Mouse (Mus musculus): ENCODE measurements at regions not wholly inside any gene's neighbourhood (a gene's known extent, or its start where the extent isn't known, plus 50 kb on each side); places are given as distances from the start of the nearest gene placed in this dataset.

DNA sequence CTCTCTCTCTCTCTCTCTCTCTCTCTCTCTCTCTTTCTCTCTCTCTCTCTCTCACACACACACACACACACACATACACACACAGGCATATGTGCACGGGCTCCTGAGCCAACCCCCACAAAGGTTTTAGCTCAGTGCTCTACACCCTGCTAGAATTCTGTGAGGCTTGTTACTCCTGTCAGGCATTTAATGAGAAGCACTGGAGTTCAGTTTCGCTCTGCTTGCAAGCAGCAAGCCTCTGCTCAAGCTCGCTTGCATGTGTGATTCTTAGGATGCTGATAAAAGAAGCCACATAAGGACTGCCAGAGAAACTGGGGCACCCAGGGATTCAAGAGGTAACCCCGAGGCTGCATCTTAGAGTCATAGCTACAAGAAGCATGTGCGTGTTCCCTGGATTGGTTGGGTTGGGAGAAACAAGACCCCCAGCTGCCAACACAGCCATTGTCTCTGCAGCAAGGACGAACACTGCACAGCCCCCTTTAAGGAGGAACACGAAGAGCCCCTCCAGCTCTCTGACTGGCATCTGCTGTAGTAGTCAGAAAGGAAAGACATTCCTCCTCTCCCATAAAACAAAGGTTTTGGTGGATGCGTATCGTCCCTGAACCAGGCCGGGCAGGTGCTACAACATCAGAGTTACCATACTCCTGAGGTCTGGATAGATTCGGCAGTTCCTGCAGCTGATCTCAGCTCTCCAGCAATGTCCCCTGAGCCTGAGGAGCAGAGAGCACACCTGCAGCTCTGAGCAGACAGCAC, 62.4 kb upstream of the Cdh4 start:
- no peak overlapping the region for H3K4me3 ChIP-seq (ENCODE audit: control insufficient read depth, low read depth, low read length)
- no peak for TF ChIP-seq POLR2A (IDR thresholded peaks at IDR 0.05; ENCODE audit: control insufficient read depth, low read depth, low read length)
- H3K27me3 ChIP-seq (ENCODE audit: control insufficient read depth, insufficient read depth, low read length) = no peaks in the 10 kb centered on the region
- no peaks in the 10 kb centered on the region for H3K36me3 ChIP-seq (ENCODE audit: control insufficient read depth, insufficient read depth, low read length)
- no peak overlapping the region for H3K27ac ChIP-seq (ENCODE audit: control insufficient read depth, insufficient read depth, low read depth, low read length)
- H3K4me1 ChIP-seq (ENCODE audit: control insufficient read depth, insufficient read depth, low read length) = no peaks in the 10 kb centered on the region

- no peak overlapping the region for H3K27ac ChIP-seq (ENCODE audit: control insufficient read depth, insufficient read depth, low read depth, low read length)
- TF ChIP-seq CTCF (IDR thresholded peaks at IDR 0.05; ENCODE audit: control insufficient read depth, insufficient read depth, insufficient replicate concordance, low read depth, low read length) (no peak), POLR2A (IDR thresholded peaks at IDR 0.05; ENCODE audit: control insufficient read depth, low read depth, low read length) (no peak)
- H3K36me3 ChIP-seq (ENCODE audit: control insufficient read depth, insufficient read depth, low read length) = no peaks in the 10 kb centered on the region
- no peaks in the 10 kb centered on the region for H3K27me3 ChIP-seq (ENCODE audit: control insufficient read depth, insufficient read depth, low read length)
- no peak overlapping the region for H3K4me3 ChIP-seq (ENCODE audit: control insufficient read depth, low read depth, low read length)
- no peaks in the 10 kb centered on the region for H3K4me1 ChIP-seq (ENCODE audit: control insufficient read depth, insufficient read depth, low read length)
Measured at GRCm38 (mm10) chr2:179380444-179380705, 61.9 kb upstream of the Cdh4 start.

DNA sequence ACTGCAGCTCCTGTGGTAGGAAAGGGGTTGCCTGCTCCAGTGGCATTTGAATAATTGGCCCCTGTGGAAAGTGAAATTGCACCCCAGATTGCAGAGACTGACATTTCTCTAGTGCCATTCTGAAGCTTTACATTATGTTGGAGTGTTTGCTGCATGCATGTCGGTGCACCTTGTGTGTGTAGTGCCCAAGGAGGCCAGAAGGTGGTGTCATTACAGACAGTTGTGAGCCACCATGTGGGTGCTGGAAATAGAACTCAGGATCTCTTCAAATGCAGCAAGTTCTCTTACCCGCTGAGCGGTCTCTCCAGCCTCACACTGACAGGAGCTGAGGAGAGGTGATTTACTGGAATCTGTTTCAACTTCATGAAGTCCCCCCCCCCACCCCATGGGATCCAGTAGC, 60.3 kb upstream of the Cdh4 start:
- Histone ChIP-seq H3K4me3 (ENCODE audit: control insufficient read depth, low read depth, low read length) (no peak overlapping the region), H3K4me1 (ENCODE audit: control insufficient read depth, insufficient read depth, low read length) (no peaks in the 10 kb centered on the region), H3K36me3 (ENCODE audit: control insufficient read depth, insufficient read depth, low read length) (no peaks in the 10 kb centered on the region), H3K27me3 (ENCODE audit: control insufficient read depth, insufficient read depth, low read length) (no peaks in the 10 kb centered on the region), H3K27ac (ENCODE audit: control insufficient read depth, insufficient read depth, low read depth, low read length) (no peak overlapping the region)
- TF ChIP-seq CTCF (IDR thresholded peaks at IDR 0.05; ENCODE audit: control insufficient read depth, insufficient read depth, insufficient replicate concordance, low read depth, low read length) (no peak), POLR2A (IDR thresholded peaks at IDR 0.05; ENCODE audit: control insufficient read depth, low read depth, low read length) (no peak)

GRCm38 (mm10) chr2:179382594-179382993, 59.6 kb upstream of the Cdh4 start:
- TF ChIP-seq POLR2A (IDR thresholded peaks at IDR 0.05; ENCODE audit: control insufficient read depth, low read depth, low read length) (no peak), CTCF (IDR thresholded peaks at IDR 0.05; ENCODE audit: control insufficient read depth, insufficient read depth, insufficient replicate concordance, low read depth, low read length) (no peak)
- Histone ChIP-seq H3K27ac (ENCODE audit: control insufficient read depth, insufficient read depth, low read depth, low read length) (no peak overlapping the region), H3K36me3 (ENCODE audit: control insufficient read depth, insufficient read depth, low read length) (no peaks in the 10 kb centered on the region), H3K27me3 (ENCODE audit: control insufficient read depth, insufficient read depth, low read length) (no peaks in the 10 kb centered on the region), H3K4me3 (ENCODE audit: control insufficient read depth, low read depth, low read length) (no peak overlapping the region), H3K4me1 (ENCODE audit: control insufficient read depth, insufficient read depth, low read length) (no peaks in the 10 kb centered on the region)

GRCm38 (mm10) chr2:179386871-179387270, 55.4 kb upstream of the Cdh4 start:
- Histone ChIP-seq H3K4me1 (ENCODE audit: control insufficient read depth, insufficient read depth, low read length) (no peaks in the 10 kb centered on the region), H3K27ac (ENCODE audit: control insufficient read depth, insufficient read depth, low read depth, low read length) (no peak overlapping the region), H3K4me3 (ENCODE audit: control insufficient read depth, low read depth, low read length) (no peak overlapping the region), H3K27me3 (ENCODE audit: control insufficient read depth, insufficient read depth, low read length) (no peaks in the 10 kb centered on the region), H3K36me3 (ENCODE audit: control insufficient read depth, insufficient read depth, low read length) (no peaks in the 10 kb centered on the region)
- TF ChIP-seq CTCF (IDR thresholded peaks at IDR 0.05; ENCODE audit: control insufficient read depth, insufficient read depth, insufficient replicate concordance, low read depth, low read length) = no peak

- no peaks in the 10 kb centered on the region for H3K27me3 ChIP-seq (ENCODE audit: control insufficient read depth, insufficient read depth, low read length)
- no peak overlapping the region for H3K4me3 ChIP-seq (ENCODE audit: control insufficient read depth, low read depth, low read length)
- no peaks in the 10 kb centered on the region for H3K36me3 ChIP-seq (ENCODE audit: control insufficient read depth, insufficient read depth, low read length)
- TF ChIP-seq CTCF (IDR thresholded peaks at IDR 0.05; ENCODE audit: control insufficient read depth, insufficient read depth, insufficient replicate concordance, low read depth, low read length) (no peak), POLR2A (IDR thresholded peaks at IDR 0.05; ENCODE audit: control insufficient read depth, low read depth, low read length) (no peak)
- no peak overlapping the region for H3K27ac ChIP-seq (ENCODE audit: control insufficient read depth, insufficient read depth, low read depth, low read length)
- no peaks in the 10 kb centered on the region for H3K4me1 ChIP-seq (ENCODE audit: control insufficient read depth, insufficient read depth, low read length)
Measured at GRCm38 (mm10) chr2:179390486-179390885, 51.7 kb upstream of the Cdh4 start.

DNA sequence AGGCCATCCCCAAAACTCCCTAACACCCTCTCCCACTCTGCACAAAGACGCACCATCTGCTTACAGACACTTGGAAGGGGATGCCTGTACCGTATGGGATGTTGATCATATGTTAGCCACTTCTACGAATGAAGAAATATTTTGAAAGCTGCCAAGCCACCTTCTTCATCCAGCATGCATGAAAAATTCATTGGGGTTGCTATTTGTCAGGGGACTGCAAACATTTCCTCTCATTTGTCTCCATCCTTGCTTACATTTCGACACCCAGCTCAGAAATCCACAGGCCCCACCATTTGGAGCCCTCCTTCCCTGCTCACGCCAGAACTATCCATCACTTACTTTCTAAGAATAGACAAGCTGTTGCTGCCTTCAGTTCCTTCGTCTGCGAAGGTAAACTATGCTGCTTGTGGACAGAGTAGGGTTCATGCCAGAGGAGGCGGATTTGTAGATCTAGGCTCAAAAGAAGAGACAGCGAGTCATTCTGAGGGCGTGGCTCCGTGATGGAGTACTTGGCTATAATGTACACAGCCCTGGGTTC, 51.2 kb upstream of the Cdh4 start:
- TF ChIP-seq POLR2A (IDR thresholded peaks at IDR 0.05; ENCODE audit: control insufficient read depth, low read depth, low read length) (no peak), CTCF (IDR thresholded peaks at IDR 0.05; ENCODE audit: control insufficient read depth, insufficient read depth, insufficient replicate concordance, low read depth, low read length) (no peak)
- Histone ChIP-seq H3K4me3 (ENCODE audit: control insufficient read depth, low read depth, low read length) (no peak overlapping the region), H3K4me1 (ENCODE audit: control insufficient read depth, insufficient read depth, low read length) (no peaks in the 10 kb centered on the region), H3K27me3 (ENCODE audit: control insufficient read depth, insufficient read depth, low read length) (no peaks in the 10 kb centered on the region), H3K27ac (ENCODE audit: control insufficient read depth, insufficient read depth, low read depth, low read length) (no peak overlapping the region), H3K36me3 (ENCODE audit: control insufficient read depth, insufficient read depth, low read length) (no peaks in the 10 kb centered on the region)
